Mouse (Mus musculus) brain, embryonic 14.5 days (tissue): ENCODE data around the gene Edn1. TPM values are rescaled to one million over a fixed set of nuclear protein-coding genes. Genes with fewer than 3 reads are reported as not detected.

Source experiments
- DNase-seq: peaks from one replicate; pipeline ENCODE4 v3.0.0-alpha.2; 2011; ENCODE audit warnings: low read depth
- CTCF ChIP-seq: fragments of 200-500 bp; IDR thresholded peaks from 2 replicates; pipeline ENCODE4 v1.5.1; 2012; ENCODE audit warnings: inconsistent platforms, mild to moderate bottlenecking, moderate library complexity, borderline replicate concordance; ENCODE audit not compliant: insufficient read depth, insufficient read length; ENCODE audit errors: extremely low read depth
- POLR2A ChIP-seq: fragments of 200-500 bp; IDR thresholded peaks from 2 replicates; pipeline ENCODE4 v1.6.1; 2012; ENCODE audit warnings: mild to moderate bottlenecking, inconsistent platforms, borderline replicate concordance; ENCODE audit not compliant: poor library complexity, insufficient read depth, insufficient read length, severe bottlenecking; ENCODE audit errors: extremely low read depth
- polyA plus RNA-seq: library from polyadenylated mRNA; depleted of rRNA; stranded (reverse); fragments of >200 nt; gene quantifications from 2 replicates; pipeline ENCODE4 v1.2.3, GENCODE M21; 2012; rRNA removed

Gene Edn1
- polyA plus RNA-seq = 1.3 and 2.1 TPM in 2 replicates

DNA sequence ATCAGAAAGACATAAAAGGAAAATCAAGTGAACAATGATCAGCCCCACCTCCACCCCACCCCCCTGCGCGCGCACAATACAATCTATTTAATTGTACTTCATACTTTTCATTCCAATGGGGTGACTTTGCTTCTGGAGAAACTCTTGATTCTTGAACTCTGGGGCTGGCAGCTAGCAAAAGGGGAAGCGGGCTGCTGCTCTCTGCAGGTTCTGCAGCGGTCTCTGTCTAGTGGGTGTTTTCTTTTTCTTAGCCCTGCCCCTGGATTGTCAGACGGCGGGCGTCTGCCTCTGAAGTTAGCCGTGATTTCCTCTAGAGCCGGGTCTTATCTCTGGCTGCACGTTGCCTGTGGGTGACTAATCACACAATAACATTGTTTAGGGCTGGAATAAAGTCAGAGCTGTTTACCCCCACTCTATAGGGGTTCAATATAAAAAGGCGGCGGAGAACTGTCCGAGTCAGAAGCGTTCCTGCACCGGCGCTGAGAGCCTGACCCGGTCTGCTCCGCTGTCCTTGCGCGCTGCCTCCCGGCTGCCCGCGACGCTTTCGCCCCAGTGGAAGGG is at the start of gene Edn1:
Gene Edn1, plus strand, starts transcription at position 316 of the 561 bp plus-strand sequence.
- DNase-seq = peak; percentile 67
- no peak for TF ChIP-seq CTCF
- no peak for TF ChIP-seq POLR2A

DNA sequence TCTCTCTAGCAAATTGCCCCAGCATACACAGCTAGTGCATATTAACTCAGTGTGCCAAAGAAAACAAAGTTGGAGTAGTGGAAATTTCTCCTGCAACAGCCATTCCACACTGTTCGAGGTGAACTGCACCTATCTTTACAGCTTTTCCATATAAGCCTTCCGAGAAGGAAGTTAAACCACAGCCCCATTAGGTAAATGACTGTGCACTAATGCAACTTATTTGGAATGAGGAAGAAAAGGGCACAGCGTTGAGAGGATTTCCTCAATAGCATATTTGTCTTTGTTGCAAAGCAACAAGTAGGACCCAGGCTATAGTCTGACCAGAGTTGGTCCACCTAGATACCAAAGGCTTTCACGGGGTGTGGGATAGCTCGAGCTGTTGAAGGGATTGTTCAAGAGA is 47.5 kb upstream of the Edn1 start:
- DNase-seq = no peak
- TF ChIP-seq POLR2A (no peak), CTCF (no peak)

DNA sequence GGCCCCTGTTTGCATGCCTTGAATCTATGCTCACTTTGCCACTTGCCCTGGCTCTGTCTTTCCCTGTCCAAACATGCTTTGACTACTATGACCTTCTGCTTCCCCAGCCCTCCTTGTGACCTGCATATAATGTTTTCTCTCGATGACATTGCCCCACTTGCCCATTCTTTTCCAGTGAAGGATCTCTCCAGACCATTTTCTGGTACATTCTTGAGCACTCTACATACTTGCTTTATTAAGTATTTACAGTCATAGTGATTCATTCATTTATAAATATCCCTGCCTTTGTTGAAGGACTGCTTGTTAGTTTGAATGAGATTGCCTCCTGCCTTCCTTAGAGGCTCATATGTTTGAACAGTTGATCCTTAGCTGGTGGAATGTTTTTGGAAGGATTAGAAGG is 46.2 kb upstream of the Edn1 start:
- DNase-seq = no peak
- no peak for TF ChIP-seq POLR2A
- TF ChIP-seq CTCF = no peak

DNA sequence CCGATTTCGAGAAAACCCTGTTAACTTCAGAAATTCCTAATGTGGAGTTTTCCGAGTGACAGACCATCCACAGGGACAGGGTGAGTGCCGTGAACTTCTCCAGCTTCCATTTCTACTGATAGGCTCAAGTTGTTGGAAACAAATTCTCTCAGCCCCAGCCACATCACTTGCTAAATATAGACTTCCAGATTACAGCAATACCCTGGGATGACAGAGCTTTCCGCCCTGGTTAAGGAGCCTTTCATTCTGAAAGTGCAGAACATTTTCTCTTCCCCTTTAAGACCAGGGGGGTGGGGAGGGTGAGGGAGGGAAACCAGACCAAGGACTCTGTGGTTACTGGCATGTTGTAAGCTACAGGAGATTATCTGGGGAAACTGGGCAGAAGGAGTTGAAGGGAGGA is 42.9 kb upstream of the Edn1 start:
- no peak for TF ChIP-seq POLR2A
- no peak for TF ChIP-seq CTCF
- no peak for DNase-seq

DNA sequence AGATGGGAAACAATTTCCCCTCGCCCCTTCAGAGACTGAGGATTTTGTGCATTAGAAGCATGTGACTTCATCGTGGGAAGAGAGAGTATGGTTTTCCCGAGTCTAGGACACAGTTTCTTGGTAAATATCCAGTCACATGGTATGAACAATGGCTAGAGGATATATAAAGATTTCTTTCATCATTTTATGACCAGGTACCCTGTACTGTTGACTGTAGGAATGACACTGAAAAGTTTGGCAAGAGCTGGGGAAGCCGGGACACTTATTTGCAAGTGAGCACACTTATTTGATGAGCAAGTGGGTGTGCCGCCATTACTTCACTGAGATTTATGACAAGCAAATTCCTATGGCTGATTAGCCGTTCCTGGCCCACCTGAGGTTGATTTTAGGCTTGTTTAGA is 40.6 kb upstream of the Edn1 start:
- DNase-seq = no peak
- TF ChIP-seq POLR2A (no peak), CTCF (no peak)

DNA sequence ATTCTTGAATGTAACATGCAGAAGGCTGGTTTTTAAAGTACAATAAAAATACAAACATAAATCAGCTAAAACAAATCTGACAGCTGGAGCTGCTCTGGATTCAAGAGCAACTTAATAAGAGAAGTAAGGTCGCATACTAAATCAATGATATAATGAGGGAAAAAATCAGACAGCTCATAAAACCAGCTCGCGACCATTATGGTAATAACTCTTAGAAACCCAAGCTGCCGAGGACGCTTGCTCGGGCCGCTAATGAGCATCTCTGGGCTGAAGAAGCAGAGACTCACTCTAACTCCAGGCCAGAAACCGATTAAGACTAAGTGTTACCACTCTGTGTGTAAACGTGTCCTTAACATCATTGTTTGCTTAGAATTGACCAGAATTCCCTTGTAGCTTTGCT is 31.2 kb upstream of the Edn1 start:
- DNase-seq = peak; percentile 61
- TF ChIP-seq CTCF (no peak), POLR2A (no peak)

DNA sequence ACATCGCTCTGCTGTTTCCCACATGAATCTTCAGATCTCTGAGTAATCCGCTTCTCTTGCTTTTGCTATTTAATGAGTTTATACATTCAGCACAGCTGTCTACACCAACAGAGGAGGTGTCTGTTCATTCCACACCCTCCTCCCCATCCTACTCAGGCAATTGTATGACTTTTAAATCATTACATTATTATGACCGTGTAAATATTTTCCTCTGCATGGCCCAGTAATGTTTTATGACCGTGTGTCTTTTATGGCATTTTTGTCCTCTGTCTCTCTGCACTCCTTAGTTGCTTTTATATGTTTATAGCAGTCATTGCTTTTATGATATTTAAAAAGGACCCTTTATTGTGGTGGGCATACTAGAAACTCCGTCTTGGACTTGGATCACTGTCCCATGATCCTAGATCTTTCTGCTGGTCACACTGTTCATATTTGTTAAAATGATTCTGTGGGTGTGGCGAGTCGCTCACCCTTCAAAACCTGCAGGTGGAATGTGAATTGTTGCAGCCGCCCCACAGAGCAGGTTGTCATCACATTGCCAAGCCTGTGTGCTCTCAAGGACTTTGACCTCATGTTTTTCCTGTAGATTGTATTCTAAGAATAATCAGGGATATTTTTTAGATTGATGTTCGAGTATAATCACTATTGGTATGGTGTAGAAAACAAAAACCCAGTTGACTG is 24.4 kb upstream of the Edn1 start:
- no peak for TF ChIP-seq CTCF
- no peak for TF ChIP-seq POLR2A

DNA sequence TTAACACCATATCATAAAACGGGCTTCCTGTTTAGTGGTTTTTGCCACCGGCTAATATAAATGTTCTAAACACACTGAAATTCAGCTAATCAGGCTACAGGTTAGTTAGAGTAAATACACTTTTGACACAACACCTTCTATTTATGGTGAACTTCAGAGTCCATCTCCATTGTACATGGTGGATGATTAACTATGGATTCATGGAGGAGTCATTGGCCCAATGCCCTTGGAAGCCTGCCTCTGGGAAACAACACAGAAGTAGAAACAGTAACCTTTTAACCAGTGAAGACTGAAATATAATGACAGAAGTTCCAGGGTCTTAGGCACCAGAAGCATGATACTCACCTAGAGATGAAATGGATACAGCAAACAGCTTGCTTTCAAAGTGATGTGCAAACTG is 23.5 kb upstream of the Edn1 start:
- TF ChIP-seq CTCF (no peak), POLR2A (no peak)
- no peak for DNase-seq

More for the DNA sequence above, 24.4 kb upstream of the Edn1 start:
- DNase-seq = no peak

DNA sequence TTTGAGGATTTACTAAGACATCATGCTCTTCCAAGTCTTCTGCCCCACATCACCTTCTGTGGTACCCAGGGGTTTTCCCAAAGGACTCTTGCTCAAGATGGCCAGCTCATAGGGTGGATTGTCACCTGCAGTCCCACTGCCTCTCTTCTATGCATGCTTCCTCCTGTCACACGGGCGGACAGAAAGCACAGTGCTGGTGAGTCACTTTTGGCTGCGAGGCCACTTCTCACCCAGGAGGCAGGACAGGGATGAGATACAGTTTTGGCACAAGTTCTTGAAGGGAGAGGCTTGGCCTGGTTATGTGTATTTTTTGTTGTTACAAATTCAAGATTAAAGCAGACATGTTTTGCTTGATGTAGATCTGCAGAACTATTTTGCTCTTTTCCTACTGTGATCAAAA is 15.4 kb upstream of the Edn1 start:
- no peak for DNase-seq
- TF ChIP-seq POLR2A = no peak
- TF ChIP-seq CTCF = no peak

DNA sequence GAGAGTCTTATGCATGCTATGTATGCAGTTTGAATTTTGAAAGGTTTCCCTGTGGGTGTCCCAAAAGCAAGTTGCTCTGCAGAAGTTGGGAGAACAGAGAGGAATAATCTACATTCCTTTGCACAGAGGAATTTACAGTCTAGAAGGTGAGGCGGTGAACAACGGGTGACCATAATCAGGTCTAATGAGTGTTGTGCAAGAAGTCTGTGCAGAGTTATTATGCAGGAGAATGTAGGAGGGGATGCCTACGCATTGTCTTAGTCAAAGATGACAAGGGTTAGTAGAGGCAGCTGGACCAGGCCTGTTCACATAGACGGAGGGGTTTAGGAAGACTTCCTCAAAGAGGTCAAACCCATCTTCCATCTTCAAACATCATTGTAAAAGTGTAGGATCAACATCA is 14.5 kb upstream of the Edn1 start:
- TF ChIP-seq POLR2A (no peak), CTCF (no peak)
- DNase-seq = no peak

DNA sequence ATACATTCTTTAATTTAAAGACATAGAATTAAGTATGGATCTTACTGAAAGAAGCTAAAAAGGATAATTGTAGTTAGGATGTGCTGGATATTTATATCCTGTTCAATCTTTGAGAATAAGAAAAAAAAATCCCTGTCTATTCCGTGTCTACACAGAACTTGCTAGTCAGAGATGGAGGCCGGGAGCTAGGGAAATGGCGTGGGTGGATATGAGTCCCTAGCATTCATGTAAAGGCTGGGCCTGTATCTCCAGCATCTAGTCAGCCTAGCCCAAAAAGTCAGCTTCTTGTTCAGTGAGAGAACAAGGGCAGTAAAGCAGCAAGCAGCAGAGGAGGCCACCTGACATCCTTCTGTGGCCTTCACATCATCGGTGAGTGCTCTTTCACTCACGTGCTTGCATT is 8.7 kb upstream of the Edn1 start:
- TF ChIP-seq POLR2A = no peak
- no peak for TF ChIP-seq CTCF
- DNase-seq = no peak

DNA sequence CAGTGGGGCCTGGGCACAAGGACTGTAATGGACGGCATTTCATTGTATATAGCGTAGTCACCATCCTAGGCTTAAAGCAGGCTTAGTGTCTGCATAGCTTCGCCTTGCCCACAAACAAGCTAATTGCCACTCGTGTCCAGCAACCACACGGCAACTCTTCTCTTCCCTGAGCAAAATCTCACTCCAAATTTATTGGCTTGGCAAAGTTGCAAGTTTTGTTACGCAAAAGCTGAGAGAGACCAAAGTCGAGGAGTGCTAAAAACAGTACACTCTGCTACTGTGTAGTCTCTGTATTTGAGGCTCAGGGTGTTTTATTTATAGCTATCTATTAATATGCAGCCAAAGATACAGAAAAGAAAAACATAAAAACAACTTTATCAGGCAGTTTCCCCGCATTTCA is 3.0 kb upstream of the Edn1 start:
- DNase-seq = no peak

More for the DNA sequence above, 3.0 kb upstream of the Edn1 start:
- TF ChIP-seq POLR2A = no peak
- no peak for TF ChIP-seq CTCF
